ENCODE assay signal across 14 mouse cellular contexts in the genomic region with DNA sequence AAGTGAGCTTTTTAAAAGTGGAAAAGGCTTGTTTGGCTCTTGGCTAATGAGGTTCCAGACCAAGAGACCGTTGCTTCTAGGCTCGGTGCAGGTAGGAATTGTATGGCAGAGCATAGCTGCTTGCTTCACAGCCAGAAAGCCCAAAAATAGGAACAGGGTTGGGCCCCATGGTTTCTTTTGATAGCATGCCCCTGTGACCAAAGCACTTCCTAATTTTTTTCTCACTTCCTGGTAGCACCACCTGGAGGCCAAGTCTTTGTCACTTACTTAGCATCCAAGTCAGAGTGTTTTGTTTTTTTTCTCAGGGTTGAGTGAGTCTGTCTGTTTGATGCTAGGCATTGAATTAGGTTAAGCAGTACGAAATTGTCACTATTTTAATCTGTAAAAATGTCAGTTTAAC. TPM values are rescaled to one million over a fixed set of nuclear protein-coding genes. Genes with fewer than 3 reads are reported as not detected.
DNase-seq lines count a peak whose midpoint lies in the region; ATAC-seq and TF ChIP-seq lines count a peak whose summit lies in the region.
"Had no signal": no experiment of that assay in that cellular context is flagged by ENCODE, and none has a peak within 500 bp of the region (broad histone marks: within the 10 kb centered on the region; RNA-seq: fewer than 3 reads in every experiment).

No protein-coding gene starts in this region.

- WGBS in hindbrain, postnatal 0 days: 77% methylated on average over 3 of the region's 3 CpGs
- 91% methylated on average over 3 of the region's 3 CpGs for WGBS in hindbrain, embryonic 12.5 days
- WGBS in liver, embryonic 15.5 days (ENCODE audit: insufficient replicate concordance): 23% methylated on average over 3 of the region's 3 CpGs

- H3K4me1 ChIP-seq in hindbrain, postnatal 0 days (ENCODE audit: insufficient read depth, low read length): no peaks in the 10 kb centered on the region
- no peaks in the 10 kb centered on the region for H3K4me1 ChIP-seq in hindbrain, embryonic 12.5 days
- peaks cover 65% of the 10 kb centered on the region for H3K4me1 ChIP-seq in liver, embryonic 15.5 days (replicated peaks)
- H3K4me1 ChIP-seq: forebrain, embryonic 12.5 days; neural tube, embryonic 13.5 days had no signal

- H3K27me3 ChIP-seq in hindbrain, postnatal 0 days (ENCODE audit: insufficient read depth, low read length): no peaks in the 10 kb centered on the region
- no peaks in the 10 kb centered on the region for H3K27me3 ChIP-seq in hindbrain, embryonic 12.5 days
- H3K27me3 ChIP-seq in liver, embryonic 15.5 days: no peaks in the 10 kb centered on the region
- H3K27me3 ChIP-seq: forebrain, embryonic 12.5 days; neural tube, embryonic 13.5 days had no signal

- H3K27ac ChIP-seq in hindbrain, postnatal 0 days: no peak overlapping the region
- no peak overlapping the region for H3K27ac ChIP-seq in hindbrain, embryonic 12.5 days
- H3K27ac ChIP-seq in liver, embryonic 15.5 days (replicated peaks): peak overlapping the region; percentile 64
- H3K27ac ChIP-seq: forebrain, embryonic 12.5 days; neural tube, embryonic 13.5 days had no signal

- no peak overlapping the region for H3K4me3 ChIP-seq in hindbrain, postnatal 0 days (ENCODE audit: low read length)
- no peak overlapping the region for H3K4me3 ChIP-seq in hindbrain, embryonic 12.5 days
- no peak overlapping the region for H3K4me3 ChIP-seq in liver, embryonic 15.5 days (replicated peaks)
- H3K4me3 ChIP-seq: forebrain, embryonic 12.5 days; neural tube, embryonic 13.5 days had no signal

- H3K9ac ChIP-seq in hindbrain, postnatal 0 days (replicated peaks; ENCODE audit: low read length): no peak overlapping the region
- H3K9ac ChIP-seq in hindbrain, embryonic 12.5 days: no peak overlapping the region
- peak overlapping the region; percentile 29; the same call in 1 of the 2 replicates for H3K9ac ChIP-seq in liver, embryonic 15.5 days
- H3K9ac ChIP-seq: forebrain, embryonic 12.5 days; neural tube, embryonic 13.5 days had no signal

- TF ChIP-seq CTCF in hindbrain, postnatal 0 days (IDR thresholded peaks at IDR 0.05; ENCODE audit: low read depth): peak; percentile 32; the same call in 1 of the 2 replicates

- ATAC-seq in hindbrain, postnatal 0 days: no peak
- ATAC-seq in hindbrain, embryonic 12.5 days (ENCODE audit: low FRiP score): no peak
- no peak for ATAC-seq in liver, embryonic 15.5 days (ENCODE audit: insufficient read depth)
- ATAC-seq in cerebellum, adult (ENCODE audit: insufficient number of reproducible peaks, low FRiP score, low TSS enrichment): no peak

- peaks cover 20% of the 10 kb centered on the region; the same call in 1 of the 2 replicates for H3K36me3 ChIP-seq in hindbrain, postnatal 0 days (ENCODE audit: insufficient read depth, low read length)
- H3K36me3 ChIP-seq in hindbrain, embryonic 12.5 days: peaks cover 39% of the 10 kb centered on the region
- peaks cover 68% of the 10 kb centered on the region for H3K36me3 ChIP-seq in liver, embryonic 15.5 days (replicated peaks)

- H3K9me3 ChIP-seq in hindbrain, postnatal 0 days (ENCODE audit: low read length): no peaks in the 10 kb centered on the region
- H3K9me3 ChIP-seq in hindbrain, embryonic 12.5 days (replicated peaks): no peaks in the 10 kb centered on the region
- no peaks in the 10 kb centered on the region for H3K9me3 ChIP-seq in liver, embryonic 15.5 days (replicated peaks)
- H3K9me3 ChIP-seq: forebrain, embryonic 12.5 days; neural tube, embryonic 13.5 days had no signal

- intact Hi-C loops in left cerebral cortex, postnatal 4 days (cut with DNase I): no loop called here

- no peak overlapping the region for H3K4me2 ChIP-seq in hindbrain, postnatal 0 days (ENCODE audit: low read depth, low read length)
- no peak overlapping the region for H3K4me2 ChIP-seq in hindbrain, embryonic 12.5 days (replicated peaks)
- no peak overlapping the region for H3K4me2 ChIP-seq in liver, embryonic 15.5 days
- H3K4me2 ChIP-seq: forebrain, embryonic 12.5 days; neural tube, embryonic 13.5 days had no signal

- no peak for DNase-seq in hindbrain, postnatal 0 days (ENCODE audit: low spot score)
- peak; percentile 76 to 81 for DNase-seq in B cell, adult 2 months
- peak; percentile 55 for DNase-seq in R1 (ENCODE audit: low read depth, low spot score)
- DNase-seq in left cerebral cortex, postnatal 4 days: no peak
- DNase-seq in left cerebral cortex, adult 8-10 months (ENCODE audit: low spot score in 2 of 2): no peak
- DNase-seq: heart, postnatal 4 days; lung, postnatal 4 days had no signal

RNA-seq across cellular contexts. Expression of a gene that starts 19.2 kb away (rescaled TPM):
- total RNA-seq in hindbrain, postnatal 0 days (2014; rRNA removed): 84.0 and 84.9 TPM in 2 replicates
- 54.7 and 56.7 TPM in 2 replicates for polyA plus RNA-seq in hindbrain, postnatal 0 days (2015; fragmentation: Nextera tagmentation; extraction: Ambion mirVana)
- 85.6 and 86.3 TPM in 2 replicates for polyA plus RNA-seq in hindbrain, embryonic 12.5 days (2016; fragmentation: Nextera tagmentation; extraction: Ambion mirVana)
- polyA plus RNA-seq in liver, embryonic 15.5 days (2015; fragmentation: Nextera tagmentation; extraction: Ambion mirVana): 5.2 and 5.3 TPM in 2 replicates
- total RNA-seq in left cerebral cortex, postnatal 4 days (2021): 10 to 100 TPM; 94.4 to 99.0 TPM
- 10 to 100 TPM; 49.8 to 53.4 (median 50.2) TPM for total RNA-seq in left cerebral cortex, adult 8-10 months (2022)

RNA-seq across cellular contexts. Expression of a gene that starts 39.2 kb away (rescaled TPM):
- 44.0 and 53.5 TPM in 2 replicates for total RNA-seq in hindbrain, postnatal 0 days (2014; rRNA removed)
- polyA plus RNA-seq in hindbrain, postnatal 0 days (2015; fragmentation: Nextera tagmentation; extraction: Ambion mirVana): 31.3 and 34.7 TPM in 2 replicates
- 36.5 and 37.3 TPM in 2 replicates for polyA plus RNA-seq in hindbrain, embryonic 12.5 days (2016; fragmentation: Nextera tagmentation; extraction: Ambion mirVana)
- 31.0 and 33.3 TPM in 2 replicates for polyA plus RNA-seq in liver, embryonic 15.5 days (2015; fragmentation: Nextera tagmentation; extraction: Ambion mirVana)
- 10 to 100 TPM; 50.5 to 52.2 TPM for total RNA-seq in left cerebral cortex, postnatal 4 days (2021)
- total RNA-seq in left cerebral cortex, adult 8-10 months (2022): 10 to 100 TPM; 42.8 to 55.7 (median 46.8) TPM

RNA-seq across cellular contexts. Expression of a gene that starts 40.0 kb away (rescaled TPM):
- total RNA-seq in hindbrain, postnatal 0 days (2014; rRNA removed): 62.8 and 77.5 TPM in 2 replicates
- 74.1 and 80.2 TPM in 2 replicates for polyA plus RNA-seq in hindbrain, postnatal 0 days (2015; fragmentation: Nextera tagmentation; extraction: Ambion mirVana)
- 89.5 and 95.8 TPM in 2 replicates for polyA plus RNA-seq in hindbrain, embryonic 12.5 days (2016; fragmentation: Nextera tagmentation; extraction: Ambion mirVana)
- 40.1 and 43.9 TPM in 2 replicates for polyA plus RNA-seq in liver, embryonic 15.5 days (2015; fragmentation: Nextera tagmentation; extraction: Ambion mirVana)
- total RNA-seq in left cerebral cortex, postnatal 4 days (2021): 10 to 100 TPM; 55.6 to 58.9 TPM
- total RNA-seq in left cerebral cortex, adult 8-10 months (2022): 10 to 100 TPM; 60.8 to 79.1 (median 71.2) TPM

RNA-seq across cellular contexts. Expression of a gene that starts 51.8 kb away (rescaled TPM):
- not detected in 2 replicates for total RNA-seq in hindbrain, postnatal 0 days (2014; rRNA removed)
- not detected in 2 replicates for polyA plus RNA-seq in hindbrain, postnatal 0 days (2015; fragmentation: Nextera tagmentation; extraction: Ambion mirVana)
- polyA plus RNA-seq in hindbrain, embryonic 12.5 days (2016; fragmentation: Nextera tagmentation; extraction: Ambion mirVana): not detected in 2 replicates
- polyA plus RNA-seq in liver, embryonic 15.5 days (2015; fragmentation: Nextera tagmentation; extraction: Ambion mirVana): not detected in 2 replicates
- not detected for total RNA-seq in left cerebral cortex, postnatal 4 days (2021)
- total RNA-seq in left cerebral cortex, adult 8-10 months (2022): not detected
- total RNA-seq: heart, postnatal 4 days; layer of hippocampus, adult 8-10 months had no signal
- polyA plus RNA-seq: forebrain, embryonic 12.5 days; neural tube, embryonic 13.5 days; stomach, embryonic 16.5 days had no signal

Comparison
In these comparisons a context has a peak if more than half of its experiments do, and no peak if none do; other contexts are left out.
1. DNase-seq: peak in B cell, adult 2 months (2 of 2) and R1 (single experiment); none in hindbrain, postnatal 0 days (single experiment), left cerebral cortex, postnatal 4 days (single experiment) and left cerebral cortex, adult 8-10 months (0 of 2).